Mouse (Mus musculus) adrenal gland, adult 18-20 months (tissue): ENCODE measurements around the gene Prm1. TPM values are rescaled to one million over a fixed set of nuclear protein-coding genes. Genes with fewer than 3 reads are reported as not detected.
"Not testable (repeated sequence)": the region's sequence is repeated elsewhere in the genome, so short reads cannot be mapped to it uniquely, and the experiment has no call there.

Experiments used
- DNase-seq, 2 experiments: peaks; one replicate each; pipeline ENCODE4 v3.0.0; 2021 to 2022; ENCODE audit warnings: low spot score in 2 of 2
- total RNA-seq, 2 experiments: library from RNA; stranded (reverse); gene quantifications; 1 replicate in 1 of 2; 2 replicates in 1 of 2; pipeline ENCODE4 v1.2.3; 2021

Gene Prm1
- total RNA-seq, 2 experiments from 2014 or later = not detected

DNA sequence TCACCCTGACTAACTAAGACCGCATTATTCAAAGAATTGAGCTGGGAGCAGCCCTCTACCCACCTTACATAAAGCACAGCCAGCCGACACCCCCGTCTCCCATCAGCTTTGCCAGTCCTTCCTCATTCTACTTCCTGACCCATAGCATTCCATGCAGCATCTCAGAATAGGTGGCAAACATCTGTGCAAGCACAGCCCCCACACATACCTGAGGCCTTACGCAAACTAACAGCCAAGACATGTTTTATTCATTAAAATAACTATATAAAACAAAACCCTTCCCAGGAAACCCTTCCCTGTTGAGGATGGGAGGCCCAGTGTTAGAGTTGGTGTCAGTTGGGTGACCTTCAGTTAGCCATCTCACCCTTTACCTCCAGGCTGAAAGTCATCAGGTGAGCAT is 20.2 kb upstream of the Prm1 start:
- no peak for DNase-seq

DNA sequence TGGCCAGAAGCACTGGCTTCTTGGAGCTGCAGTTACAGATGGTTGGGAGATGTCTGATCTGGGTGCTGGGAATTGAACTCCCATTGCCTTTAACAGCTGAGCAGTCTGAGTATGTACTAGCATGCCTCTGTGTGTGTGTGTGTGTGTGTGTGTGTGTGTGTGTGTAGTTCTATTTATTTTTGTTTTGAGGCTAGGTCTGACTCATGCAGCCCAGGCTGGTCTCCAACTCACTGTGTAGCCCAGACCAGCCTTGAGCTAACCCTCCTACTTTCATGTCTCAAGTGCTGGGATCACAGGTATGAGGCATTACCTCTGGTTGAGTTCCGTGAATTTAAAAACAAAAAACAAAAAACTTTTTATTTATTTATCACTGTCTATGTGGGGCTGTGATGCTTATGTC is 18.9 kb upstream of the Prm1 start:
- no peak for DNase-seq

DNA sequence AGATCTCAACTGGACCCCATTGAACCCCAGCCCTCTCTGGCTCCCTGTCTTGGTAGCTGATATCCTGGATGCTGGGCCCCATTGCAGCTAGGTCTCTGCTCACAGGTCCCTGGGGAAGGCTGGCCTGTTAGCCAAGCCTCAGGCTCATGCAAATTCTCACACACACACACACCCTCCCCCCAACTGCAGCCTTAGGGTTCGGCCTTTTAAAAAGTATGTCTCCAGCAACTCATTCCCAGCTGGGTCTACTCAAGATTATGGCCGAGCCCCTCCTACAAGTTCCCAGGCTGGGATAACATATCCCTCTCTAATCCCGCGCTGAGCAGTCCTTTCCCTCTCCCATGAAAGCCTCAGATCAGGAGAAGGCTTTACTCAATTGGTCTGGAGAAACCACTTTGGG is 15.7 kb upstream of the Prm1 start:
- DNase-seq = no peak

DNA sequence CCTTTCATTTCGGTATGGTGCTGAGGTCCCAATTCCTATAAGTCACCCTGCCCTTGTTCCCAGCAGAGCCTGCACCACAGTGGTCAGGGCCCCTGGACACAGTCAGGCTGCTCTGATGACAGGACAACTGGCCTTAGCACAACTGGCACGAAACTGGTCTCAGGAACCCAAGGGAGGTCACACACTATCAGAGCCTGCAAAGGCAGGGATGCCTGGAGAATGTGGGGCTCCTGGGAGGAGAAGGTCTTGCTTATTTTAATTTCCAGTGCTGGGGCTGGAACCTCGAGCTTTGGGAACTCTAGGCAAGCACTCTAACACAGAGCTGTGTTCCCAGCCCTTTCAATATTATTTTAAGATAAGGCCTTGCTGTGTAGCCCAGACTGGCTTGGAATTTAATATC is 14.3 kb upstream of the Prm1 start:
- DNase-seq = no peak

DNA sequence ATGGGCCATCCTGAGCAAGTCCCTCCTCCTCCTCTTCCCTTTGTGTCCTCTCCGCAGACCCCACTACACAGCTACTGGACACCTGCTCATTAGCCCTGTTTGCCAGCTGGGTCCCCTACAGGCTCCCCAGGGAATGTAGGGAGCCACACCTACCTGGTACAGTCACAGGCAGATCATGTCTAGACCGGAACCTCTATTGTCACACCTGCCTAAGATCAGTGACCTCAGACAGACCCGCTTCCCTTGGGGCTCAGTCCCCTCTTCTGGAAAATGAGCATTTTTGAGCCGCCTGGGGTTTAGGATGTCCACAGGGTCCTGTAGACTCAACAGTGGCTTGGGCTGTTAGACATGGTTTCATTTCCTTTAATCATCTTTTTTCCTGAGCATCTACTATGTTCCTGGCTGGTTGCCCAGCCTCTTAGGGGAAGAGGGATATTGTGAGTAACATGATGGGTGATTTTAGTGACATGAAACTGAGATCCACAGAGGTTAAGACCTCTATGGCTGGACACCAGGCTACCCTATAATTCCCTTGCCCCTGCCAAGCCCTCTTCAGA is 13.0 kb upstream of the Prm1 start:
- no peak for DNase-seq

DNA sequence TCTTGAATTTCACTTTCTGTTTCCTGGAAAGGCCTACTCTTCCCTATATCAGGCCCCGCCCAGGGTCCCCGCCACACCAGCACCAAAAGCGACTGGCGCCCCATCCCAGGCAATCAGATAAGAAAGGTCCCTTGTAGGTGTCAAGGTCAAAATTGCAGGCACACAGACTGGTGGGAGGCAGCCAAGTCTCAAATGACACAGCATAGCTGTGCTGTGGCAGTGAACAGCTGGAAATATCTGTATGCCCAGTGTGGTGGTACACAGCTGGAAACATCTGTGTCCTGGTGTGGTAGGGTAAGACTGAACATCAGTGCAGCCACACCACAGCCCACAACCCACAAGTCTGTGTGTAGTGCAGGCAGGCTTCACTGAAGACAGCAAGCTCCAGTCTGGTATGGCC is 9.2 kb upstream of the Prm1 start:
- peak in 1 of 2 experiments; percentile 12 for DNase-seq

DNA sequence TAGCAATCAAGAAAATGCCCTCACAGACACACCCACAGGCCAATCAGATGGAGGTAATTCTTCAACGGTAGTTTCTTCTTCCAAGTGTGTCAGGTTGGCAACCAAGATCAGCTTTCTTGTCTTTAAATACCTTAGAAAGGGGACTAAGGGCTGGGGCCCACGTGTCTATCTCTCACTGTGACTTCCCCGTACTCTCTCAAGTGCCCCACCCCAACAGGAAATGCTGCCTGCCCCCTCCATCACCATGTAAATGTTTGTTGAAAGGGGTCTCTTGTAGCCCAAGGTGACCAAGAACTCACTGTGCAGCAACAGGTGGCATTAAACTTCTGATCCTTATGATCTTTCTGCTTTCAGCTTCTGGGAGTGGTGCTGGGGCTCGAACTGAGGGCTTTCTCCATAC is 8.1 kb upstream of the Prm1 start:
- no peak for DNase-seq

DNA sequence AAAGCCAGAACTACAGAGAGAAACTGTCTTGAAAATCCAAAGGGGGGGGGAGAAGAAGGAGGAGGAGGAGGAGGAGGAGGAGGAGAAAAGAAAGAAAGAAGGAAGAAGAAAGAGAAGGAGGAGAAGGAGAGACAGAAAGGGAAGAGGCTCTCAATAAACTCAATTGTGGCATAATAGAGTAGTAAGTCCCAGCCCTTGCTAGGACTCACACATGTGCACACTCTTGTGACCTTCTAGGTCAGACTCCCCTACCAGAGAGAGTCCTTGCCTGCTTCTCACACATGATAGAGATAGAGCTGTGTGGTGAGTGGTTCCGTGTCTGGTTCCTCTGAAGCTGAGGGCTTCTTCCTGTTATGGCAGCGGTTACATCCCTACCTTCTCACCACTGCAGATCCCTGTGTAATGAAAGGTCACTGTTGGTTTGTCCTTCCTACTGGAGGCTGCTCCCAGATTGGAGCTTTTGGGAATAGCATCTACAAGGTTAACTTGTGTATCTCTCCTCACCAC is 7.3 kb upstream of the Prm1 start, which contains the start of gene Gm11172:
TSS of gene Gm11172 (plus strand) at position 51 of the 507 bp plus-strand sequence.
- DNase-seq = no peak

DNA sequence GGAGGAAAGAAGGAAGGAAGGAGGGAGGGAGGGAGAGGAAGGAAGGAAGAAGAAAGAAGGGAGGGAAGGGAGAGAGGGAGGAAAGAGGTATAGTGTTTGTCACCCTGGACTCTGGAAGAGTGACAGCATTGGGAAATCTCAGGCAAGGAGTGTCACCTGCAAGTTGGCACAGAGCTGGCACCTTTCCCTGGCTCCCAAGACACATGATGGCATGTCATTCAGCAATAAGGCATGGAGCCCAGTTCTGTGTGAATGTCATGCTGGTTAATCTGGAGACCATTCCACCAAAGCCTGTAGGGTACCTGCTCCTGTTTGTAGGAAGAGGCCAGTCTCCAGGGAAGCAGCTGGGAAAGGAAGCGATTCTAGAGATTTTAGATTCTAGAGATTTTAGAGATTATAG is 4.7 kb upstream of the Prm1 start:
- DNase-seq = no peak

DNA sequence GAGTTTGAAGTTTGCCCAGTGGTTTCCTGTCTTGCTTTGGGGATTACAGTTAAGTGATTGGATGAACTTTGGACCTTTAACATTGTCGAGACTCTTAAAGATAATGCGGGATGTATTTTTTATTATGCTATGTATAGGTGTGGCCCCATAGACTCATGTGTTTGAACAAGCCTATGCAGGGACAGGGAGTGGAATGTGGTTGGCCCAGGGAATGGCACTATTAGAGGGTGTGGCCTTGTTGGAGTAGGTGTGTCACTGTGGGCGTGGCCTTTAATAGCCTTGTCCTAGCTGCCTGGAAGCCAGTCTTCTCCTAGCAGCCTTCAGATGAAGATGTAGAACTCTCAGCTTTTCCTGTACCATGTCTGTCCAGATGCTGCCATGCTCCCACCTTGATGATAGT is 3.2 kb downstream of the Prm1 start:
- DNase-seq = not testable (repeated sequence)

DNA sequence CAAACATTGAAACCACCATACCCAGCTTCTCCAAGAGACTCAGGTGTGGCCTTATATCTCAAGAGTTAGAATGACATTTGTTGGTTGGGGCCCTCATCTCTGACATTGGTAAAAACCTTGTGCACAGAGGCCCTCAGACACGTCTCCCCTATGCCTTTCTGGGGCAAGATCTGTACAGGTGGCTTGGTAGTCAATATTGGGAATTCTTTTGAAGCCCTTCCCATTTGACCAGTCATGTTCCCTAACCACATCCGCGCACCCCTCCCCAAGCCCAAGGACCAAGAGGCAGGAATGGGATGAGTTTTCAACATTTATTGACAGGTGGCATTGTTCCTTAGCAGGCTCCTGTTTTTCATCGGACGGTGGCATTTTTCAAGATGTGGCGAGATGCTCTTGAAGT is 9.6 kb downstream of the Prm1 start, which contains the start of gene Prm2:
TSS of gene Prm2 (minus strand) at position 101 of the 400 bp plus-strand sequence.
- no peak for DNase-seq

DNA sequence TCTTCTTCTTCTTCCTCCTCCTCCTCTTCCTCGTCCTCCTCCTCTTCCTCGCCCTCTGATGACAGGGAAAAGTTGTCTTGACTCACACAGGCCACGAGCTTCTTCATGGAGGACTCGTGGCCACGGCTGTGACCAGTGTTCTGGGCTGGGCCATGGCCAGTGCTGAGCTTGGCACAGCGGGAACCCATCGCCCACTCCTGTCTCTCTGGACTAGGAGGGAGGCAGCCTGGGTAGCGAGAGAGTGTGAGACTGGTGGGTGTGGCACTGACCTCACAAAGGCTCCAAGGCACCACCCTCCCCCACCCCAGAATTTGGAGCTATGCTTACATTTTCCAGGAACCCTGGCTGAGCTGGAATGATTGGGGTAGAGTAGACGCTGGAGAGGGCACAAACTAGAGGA is 14.9 kb downstream of the Prm1 start, which contains the start of gene Prm3:
TSS of gene Prm3 (minus strand) at position 213 of the 400 bp plus-strand sequence.
- DNase-seq = no peak

DNA sequence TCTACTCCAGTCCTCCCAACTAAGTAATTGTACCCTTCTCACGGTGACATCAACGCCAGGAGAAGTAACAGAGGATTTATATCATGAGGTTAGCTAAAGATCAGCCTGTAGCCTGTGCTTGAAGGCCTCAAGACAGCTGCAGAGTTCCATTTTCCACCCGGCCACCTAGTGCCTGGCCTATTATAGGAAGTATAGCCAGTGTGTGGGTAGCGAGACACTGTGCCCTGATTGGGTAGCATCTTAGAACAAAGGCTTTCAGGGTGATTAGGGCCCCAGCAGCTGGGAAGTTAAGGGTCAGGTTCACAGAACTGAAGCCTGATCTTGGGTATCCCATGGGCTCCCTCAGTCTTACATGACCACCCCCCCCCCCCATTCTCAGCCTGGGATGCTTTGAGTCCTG is 16.8 kb downstream of the Prm1 start:
- DNase-seq = no peak

DNA sequence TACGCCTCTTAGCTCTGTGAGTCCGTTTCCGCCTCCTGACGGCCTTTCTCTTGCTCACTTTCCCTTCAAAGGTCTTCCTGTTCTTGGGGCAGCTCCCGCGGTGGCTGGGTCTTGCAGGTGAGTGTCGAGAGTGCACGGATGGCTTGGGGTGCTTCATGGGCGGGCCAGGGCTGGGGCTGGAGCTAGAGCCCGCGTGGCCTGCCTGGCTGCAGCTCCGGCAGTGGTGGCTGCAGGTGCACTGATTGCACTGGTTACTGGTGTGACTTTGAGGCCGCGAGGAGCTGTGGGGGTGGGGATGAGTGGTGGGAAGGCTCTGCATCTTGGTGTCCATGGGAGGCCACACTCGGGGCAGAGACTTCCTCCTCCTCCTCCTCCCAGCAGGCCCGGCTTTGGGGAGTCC is 17.4 kb downstream of the Prm1 start, which contains the start of gene Tnp2:
TSS of gene Tnp2 (minus strand) at position 390 of the 400 bp plus-strand sequence.
- DNase-seq = no peak

DNA sequence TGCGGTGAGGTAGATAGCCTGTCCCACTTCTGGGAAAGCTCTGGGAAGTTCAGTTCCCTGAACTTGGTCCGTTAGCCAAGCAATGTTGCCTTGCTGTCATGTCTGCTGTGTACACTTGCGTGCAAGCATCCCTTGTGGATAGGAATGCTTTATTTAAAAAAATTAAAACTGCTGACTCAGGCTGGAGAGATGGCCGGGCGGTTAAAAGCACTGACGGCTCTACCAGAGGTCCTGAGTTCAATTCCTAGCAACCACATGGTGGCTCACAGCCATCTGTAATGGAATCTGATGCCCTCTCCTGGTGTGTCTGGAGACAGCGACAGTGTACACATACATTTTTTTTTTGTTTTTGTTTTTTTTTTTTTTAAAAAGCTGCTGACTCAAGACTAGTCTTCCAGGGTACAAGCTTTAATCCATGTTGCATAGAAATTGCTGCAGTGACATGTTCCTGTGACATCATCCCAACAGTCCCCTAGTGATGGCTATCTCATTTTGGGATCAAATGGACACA is 18.0 kb downstream of the Prm1 start:
- no peak for DNase-seq

DNA sequence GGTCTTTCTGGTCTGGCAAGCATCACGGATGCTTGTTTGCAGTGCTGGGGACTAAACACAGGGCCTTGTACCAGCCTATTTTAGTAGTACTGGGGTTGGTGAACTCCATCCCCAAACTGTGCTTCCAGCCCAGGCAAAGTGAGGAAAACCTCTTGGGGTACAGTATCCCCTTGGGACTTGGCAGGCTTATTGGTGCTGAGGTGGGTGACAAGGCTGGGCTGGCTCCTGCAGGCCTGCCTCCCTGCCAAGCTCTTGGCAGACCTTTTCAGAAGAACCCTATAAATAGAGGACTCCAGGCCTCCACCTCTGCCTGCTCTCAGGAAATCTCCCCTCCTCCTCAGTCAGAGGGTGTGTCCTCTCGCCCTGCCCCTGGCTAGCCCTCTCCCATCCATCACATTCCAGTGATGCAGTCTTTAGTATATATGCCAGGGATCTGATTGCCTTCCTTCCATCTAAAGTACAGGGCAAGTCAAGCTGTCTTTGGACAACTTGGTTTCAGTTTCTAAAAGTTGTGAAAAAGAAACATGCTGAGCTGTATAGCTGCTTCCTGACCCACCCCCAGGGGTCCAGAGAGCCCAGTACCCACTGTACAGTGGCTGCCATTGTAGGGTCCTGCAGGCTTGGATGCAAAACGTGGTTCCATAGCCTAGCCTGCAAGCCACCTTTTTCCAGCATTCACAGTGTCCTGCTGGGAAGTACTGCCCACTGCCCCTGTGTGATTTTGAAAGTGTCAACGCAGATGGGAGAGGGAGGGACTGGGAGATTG is 18.7 kb downstream of the Prm1 start:
- no peak for DNase-seq

DNA sequence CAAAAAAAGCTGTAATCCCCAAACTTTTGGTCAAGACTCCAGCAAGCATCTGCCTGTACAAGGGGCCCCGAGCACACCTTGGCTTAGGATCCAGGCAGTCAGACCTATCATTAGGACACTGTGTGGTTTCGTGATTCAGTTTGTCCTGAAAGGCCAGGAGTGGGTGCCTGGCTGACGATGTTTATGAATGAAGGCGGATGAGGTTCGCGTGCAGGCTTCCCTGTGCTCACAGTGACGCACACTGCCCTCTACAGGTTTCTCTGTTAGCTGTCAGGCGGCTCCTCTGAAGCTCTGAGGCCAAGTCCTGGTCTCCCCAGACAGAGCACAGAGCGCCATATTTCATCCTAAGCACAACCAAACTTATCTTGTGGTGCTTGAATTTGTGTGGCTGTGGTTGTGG is 19.4 kb downstream of the Prm1 start:
- DNase-seq = peak; percentile 66 to 68

DNA sequence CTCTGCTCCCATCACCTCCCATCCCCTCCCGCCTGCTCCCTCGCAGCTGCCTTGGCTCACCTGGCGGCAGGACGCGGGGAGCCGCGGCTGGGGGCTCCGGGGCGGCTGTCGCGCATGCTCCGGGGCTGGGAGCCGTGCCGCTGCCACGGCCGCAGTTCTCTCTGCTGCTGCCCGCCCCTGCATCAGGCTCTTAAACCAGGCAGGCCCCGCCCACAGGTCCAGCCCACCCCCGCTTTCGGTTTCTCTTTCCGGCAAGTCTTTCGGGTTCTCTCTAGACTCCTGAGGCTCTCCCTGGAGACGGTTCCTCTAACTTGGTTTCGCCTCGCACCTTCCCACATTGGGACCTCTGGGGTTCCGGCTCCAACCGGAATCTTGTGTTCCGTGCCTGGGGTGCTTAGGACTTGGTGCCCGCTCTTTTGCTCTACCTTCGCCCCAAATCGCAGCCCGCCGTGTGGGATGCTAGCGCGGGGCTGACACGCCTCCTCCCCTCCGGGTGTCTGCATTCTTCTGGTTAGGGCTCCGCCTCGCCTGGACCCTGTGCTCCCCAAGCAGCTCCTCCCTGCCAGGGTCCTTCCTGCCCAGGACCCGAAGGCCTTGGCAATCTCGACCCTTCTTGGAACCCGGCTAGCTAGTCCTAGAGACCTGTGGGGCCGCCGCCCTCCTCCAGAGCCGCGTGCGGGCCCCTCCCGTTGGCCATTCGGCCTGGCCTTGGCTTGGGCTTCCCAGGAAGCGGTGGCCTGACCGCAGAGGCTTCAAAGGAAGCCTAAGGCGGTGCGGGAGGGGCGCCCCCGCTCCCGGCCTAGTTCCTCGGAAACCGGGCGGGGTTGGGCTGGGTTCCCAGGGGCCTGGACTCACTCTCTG is 20.0 kb downstream of the Prm1 start, which contains the start of gene Socs1:
TSS of gene Socs1 (minus strand) at position 166 of the 861 bp plus-strand sequence.
- DNase-seq = peak; percentile 90 to 92

DNA sequence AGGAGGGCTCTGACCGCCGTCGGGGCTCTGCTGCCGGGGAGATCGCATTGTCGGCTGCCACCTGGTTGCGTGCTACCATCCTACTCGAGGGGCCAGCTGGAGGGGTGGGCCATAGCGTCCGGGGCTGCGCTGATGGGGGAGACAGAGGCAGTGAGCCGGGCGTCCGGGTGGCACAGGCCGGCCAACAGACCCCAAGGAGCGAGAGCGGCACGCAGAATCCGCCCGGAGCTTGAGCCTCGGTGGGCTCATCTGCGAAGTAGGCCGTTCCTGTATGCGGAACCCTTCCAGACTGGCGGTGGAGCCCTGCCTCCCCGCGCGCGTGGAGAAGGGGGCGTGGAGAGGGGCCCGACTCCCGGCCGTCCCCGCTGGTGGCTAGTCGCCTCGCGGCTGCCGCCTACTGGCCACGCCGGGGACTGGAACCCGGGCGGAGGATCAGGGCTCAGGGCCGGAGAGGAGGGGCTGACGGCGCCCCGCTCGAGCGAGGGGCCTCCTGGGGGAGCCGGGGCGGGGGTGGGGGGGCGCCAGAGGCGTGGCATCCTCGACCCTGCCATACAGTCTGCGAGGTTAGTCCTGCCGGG is 20.8 kb downstream of the Prm1 start:
- DNase-seq = peak; percentile 96

DNA sequence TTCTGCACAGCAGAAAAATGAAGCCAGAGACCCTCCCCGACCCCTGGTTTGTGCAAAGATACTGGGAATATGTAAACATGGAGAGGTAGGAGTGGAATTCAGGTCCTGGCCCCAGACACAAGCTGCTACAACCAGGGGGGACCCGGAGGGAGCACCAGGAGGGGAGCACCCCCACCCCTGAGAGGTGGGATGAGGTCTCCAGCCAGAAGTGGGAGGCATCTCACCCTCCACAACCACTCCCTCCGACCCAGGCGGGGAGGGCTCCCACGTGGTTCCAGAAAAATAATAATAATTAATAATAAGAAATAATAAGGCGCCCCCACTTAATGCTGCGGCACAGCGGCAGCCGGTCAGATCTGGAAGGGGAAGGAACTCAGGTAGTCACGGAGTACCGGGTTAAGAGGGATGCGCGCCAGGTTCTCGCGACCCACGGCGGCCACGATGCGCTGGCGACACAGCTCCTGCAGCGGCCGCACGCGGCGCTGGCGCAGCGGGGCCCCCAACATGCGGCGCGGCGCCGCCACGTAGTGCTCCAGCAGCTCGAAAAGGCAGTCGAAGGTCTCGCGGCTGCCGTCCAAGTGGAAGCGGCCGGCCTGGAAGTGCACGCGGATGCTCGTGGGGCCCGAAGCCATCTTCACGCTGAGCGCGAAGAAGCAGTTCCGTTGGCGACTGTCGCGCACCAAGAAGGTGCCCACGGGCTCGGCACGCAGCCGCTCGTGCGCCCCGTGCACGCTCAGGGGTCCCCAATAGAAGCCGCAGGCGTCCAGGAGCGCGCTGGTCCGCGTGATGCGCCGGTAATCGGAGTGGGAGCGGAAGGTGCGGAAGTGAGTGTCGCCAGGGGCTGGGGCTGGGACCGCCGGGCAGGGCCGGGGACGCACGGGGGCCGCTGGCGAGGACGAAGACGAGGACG is 21.5 kb downstream of the Prm1 start:
- peak in 1 of 2 experiments; percentile 43 for DNase-seq
